Mouse (Mus musculus) left cerebral cortex, adult 18-20 months (tissue): Measurements from ENCODE around the gene Sri. TPM values are rescaled to one million over a fixed set of nuclear protein-coding genes. Genes with fewer than 3 reads are reported as not detected.

ENCODE experiments used
- DNase-seq, 2 experiments: peaks; one replicate each; pipeline ENCODE4 v3.0.0; 2021 to 2022; ENCODE audit warnings: low spot score in 2 of 2, mixed read lengths in 1 of 2
- total RNA-seq, 2 experiments: library from RNA; stranded (reverse); gene quantifications; 2 replicates each; pipeline ENCODE4 v1.2.3; 2021

Sri gene
- total RNA-seq, 2 experiments from 2014 or later = 98.3 to 101 TPM

DNA sequence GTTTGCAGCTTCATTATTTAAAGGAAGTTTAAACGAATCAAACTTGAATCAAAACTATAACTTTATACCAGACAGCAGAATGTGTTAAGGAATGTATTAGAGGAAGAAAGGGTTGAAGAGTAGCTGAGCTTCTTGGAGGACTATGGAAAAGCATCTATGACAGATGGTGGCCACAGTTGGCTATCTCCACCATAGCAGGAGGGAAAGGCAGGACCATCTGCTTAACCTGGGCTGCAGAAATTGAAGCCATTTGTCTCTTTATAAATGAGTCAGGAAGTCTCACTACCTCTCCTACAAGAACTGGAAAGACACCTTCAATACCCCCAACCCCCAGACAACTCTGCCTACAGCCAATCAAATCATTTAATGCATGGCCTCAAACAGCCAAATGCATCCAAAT lies 49.8 kb downstream of the Sri start:
- DNase-seq = no peak

GRCm38 (mm10) chr5:8111691-8112090 lies 65.8 kb downstream of the Sri start:
- DNase-seq = no peak

DNA sequence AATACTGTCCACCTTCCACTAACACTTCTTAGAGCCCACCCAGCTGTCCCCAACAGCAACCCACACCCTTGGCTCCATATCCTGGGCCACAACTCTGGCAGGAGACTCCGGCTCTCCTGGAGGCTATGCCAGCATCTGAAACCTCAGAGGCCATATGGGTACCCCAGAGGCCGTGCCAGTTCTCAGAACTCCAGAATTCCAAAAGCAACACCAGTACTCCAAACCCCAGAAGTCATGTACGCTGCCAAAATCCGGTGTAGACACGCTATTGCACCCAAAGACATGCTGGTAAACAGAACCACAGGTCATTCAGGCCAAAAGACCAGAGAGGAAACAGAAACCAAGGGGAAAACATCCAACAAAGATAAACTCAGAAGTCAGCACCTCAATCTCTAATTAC lies 66.4 kb downstream of the Sri start:
- no peak for DNase-seq

DNA sequence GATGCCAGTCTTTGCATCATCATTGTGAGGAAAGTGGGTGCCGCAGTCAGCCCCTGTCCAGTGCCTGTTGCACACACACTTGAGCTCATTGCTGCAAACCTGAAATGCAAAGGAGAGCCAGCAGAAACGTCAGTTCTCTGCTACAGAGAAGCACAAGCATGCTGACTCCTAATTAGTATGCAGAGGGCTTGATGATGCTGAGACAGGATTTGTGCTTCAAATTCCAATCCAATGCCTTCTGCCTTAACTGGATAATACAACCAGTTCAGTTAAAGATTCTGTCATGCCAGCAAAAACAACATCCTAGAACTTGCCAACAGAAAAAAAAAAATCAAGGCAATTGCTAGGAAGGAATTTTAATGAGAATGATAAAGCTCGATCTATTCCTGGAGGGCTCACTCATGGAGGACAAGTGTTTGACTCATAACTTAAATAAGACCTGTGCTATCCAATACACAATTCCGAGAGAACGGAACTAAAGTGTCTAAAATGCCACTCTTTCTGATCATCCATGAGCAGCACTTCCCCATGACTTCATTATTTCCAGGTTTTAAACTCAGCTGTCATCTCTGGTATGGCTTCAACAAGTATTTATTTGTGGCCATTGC lies 70.8 kb downstream of the Sri start:
- DNase-seq = no peak

Other genes starting within 250 kb of the Sri start
- under 1 TPM in 1 of 2 experiments, not detected in 1; 0.16 TPM for gene Steap4, start 85.6 kb upstream of the Sri start, total RNA-seq